Mouse (Mus musculus) intestine, postnatal 0 days (tissue): ENCODE measurements around the gene Hoxc4. TPM values are rescaled to one million over a fixed set of nuclear protein-coding genes. Genes with fewer than 3 reads are reported as not detected.

ENCODE experiments used
- ATAC-seq: fragments of 200-750 bp; cut with Nextera tagmentation; 2 replicates; pipeline ENCODE4 v1.8.0; 2017; ENCODE audit warnings: mild to moderate bottlenecking, moderate TSS enrichment, moderate library complexity
- H3K27ac ChIP-seq: fragments of 300-500 bp; sonication (generic); 2 replicates; pipeline ENCODE4 v1.5.1; 2014; ENCODE audit warnings: mild to moderate bottlenecking, low read depth, low read length, moderate library complexity
- H3K27me3 ChIP-seq: fragments of 300-500 bp; sonication (generic); replicated peaks from 2 replicates; pipeline ENCODE4 v1.6.1; 2014; ENCODE audit warnings: low read length, mixed read lengths; ENCODE audit not compliant: control insufficient read depth, insufficient read depth
- H3K36me3 ChIP-seq: fragments of 300-500 bp; sonication (generic); 2 replicates; pipeline ENCODE4 v1.6.1; 2014; ENCODE audit warnings: mild to moderate bottlenecking, moderate library complexity; ENCODE audit not compliant: control insufficient read depth, insufficient read depth
- H3K4me1 ChIP-seq: fragments of 300-500 bp; sonication (generic); replicated peaks from 2 replicates; pipeline ENCODE4 v1.6.1; 2014; ENCODE audit warnings: antibody characterized with exemption, low read length, mixed read lengths; ENCODE audit not compliant: control insufficient read depth, insufficient read depth
- H3K4me2 ChIP-seq: fragments of 300-500 bp; sonication (generic); replicated peaks from 2 replicates; pipeline ENCODE4 v1.6.1; 2014; ENCODE audit warnings: low read depth, mild to moderate bottlenecking, moderate library complexity
- H3K4me3 ChIP-seq: fragments of 300-500 bp; sonication (generic); 2 replicates; pipeline ENCODE4 v1.5.1; 2014; ENCODE audit warnings: low read depth, low read length
- H3K9ac ChIP-seq: fragments of 300-500 bp; sonication (generic); 2 replicates; pipeline ENCODE4 v1.6.1; 2014; ENCODE audit warnings: mild to moderate bottlenecking, low read depth, low read length
- H3K9me3 ChIP-seq: fragments of 300-500 bp; sonication (generic); 2 replicates; pipeline ENCODE4 v1.6.1; 2016; ENCODE audit warnings: mixed run types; ENCODE audit not compliant: control insufficient read depth
- CTCF ChIP-seq: sonication (generic); IDR thresholded peaks from 2 replicates; pipeline ENCODE4 v1.5.1; 2016; ENCODE audit warnings: low read depth, mild to moderate bottlenecking, control low read depth, antibody characterized with exemption, moderate library complexity
- WGBS: fragments of 180-500 bp; shearing (Covaris S2); extraction: QIAGEN DNeasy Blood & Tissue Kit; methylation state at CpG from one replicate; pipeline ENCODE4 v1.1.7; 2014; 5-methylcytosine and 5-hydroxymethylcytosine counted together
- polyA plus RNA-seq: library from polyadenylated mRNA; unstranded; fragments of >200 nt; fragmentation: Nextera tagmentation; extraction: Ambion mirVana; gene quantifications from 2 replicates; pipeline ENCODE4 v1.2.1, GENCODE M21; 2015

The Hoxc4 gene
- 4.8 and 5.2 TPM in 2 replicates for polyA plus RNA-seq

DNA sequence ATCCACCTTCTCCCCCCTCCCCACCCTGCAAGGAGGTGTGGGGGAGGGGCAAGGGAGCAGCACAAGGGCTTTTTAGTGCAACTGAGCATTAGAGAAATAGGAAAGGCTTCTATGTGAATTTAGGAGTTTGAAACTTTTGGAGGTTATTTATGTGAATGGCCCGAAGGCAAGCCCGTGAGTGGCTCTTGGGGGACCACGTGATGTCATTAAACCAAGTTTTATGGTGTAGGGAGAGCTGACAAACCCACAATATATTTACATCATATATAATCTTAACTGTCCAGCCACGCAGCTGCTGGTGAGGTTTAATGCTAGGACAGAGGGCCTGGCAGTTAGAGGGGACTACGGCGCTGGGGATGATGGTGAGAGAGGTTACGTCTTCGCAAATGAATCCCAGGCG is at the start of gene Hoxc4:
Hoxc4 (plus strand) TSS at position 299 of the 400 bp plus-strand sequence.
- peaks cover 89% of the 10 kb centered on the region for H3K27me3 ChIP-seq

DNA sequence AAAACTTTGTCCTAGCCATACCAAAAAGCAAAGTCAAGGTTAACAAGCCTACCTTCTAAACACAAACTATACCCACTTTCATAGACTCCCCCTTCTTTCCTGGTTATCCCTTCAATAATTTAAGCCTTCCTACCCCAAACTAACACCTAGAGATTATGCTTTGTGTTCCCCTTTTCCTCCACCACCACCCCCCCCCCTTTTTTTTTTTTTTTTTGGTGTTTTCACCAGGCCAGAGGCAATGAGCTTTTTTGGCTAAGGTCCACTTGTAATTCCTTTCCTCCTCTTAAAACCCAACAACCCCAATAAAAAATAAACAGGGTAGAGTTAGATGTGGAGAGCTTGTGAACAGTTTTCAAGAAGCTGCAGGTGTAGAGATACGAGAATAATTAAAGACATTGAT is 49.4 kb upstream of the Hoxc4 start:
- Histone ChIP-seq H3K27ac (no peak overlapping the region), H3K4me3 (no peak overlapping the region), H3K4me1 (no peaks in the 10 kb centered on the region), H3K9ac (no peak overlapping the region), H3K9me3 (no peaks in the 10 kb centered on the region), H3K36me3 (no peaks in the 10 kb centered on the region), H3K27me3 (peaks cover 98% of the 10 kb centered on the region), H3K4me2 (no peak overlapping the region)
- ATAC-seq: no peak
- no peak for TF ChIP-seq CTCF
- WGBS: 32% methylated on average over 1 of the region's 1 CpGs

More for the DNA sequence above, at the start of gene Hoxc4:
- Histone ChIP-seq H3K4me2 (no peak within 1 kb of the TSS), H3K36me3 (no peaks in the 10 kb centered on the region), H3K9me3 (no peaks in the 10 kb centered on the region), H3K4me3 (no peak within 1 kb of the TSS), H3K4me1 (no peaks in the 10 kb centered on the region), H3K9ac (no peak within 1 kb of the TSS), H3K27ac (no peak within 1 kb of the TSS)
- no peak for ATAC-seq
- no peak for TF ChIP-seq CTCF
- WGBS: 35% methylated on average over 9 of the region's 9 CpGs

DNA sequence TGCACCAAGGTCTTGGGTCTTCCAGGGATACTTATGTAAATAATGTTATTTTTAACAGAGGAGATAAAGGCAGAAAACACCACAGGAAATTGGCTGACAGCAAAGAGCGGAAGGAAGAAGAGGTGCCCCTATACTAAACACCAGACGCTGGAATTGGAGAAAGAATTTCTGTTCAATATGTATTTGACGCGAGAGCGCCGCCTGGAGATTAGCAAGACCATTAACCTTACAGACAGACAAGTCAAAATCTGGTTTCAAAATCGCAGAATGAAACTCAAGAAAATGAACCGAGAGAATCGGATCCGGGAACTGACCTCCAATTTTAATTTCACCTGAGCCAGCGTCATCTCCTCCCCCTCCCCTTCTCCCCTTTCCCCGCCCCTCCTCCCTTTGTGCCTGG is 48.0 kb upstream of the Hoxc4 start:
- Histone ChIP-seq H3K9ac (no peak overlapping the region), H3K4me3 (no peak overlapping the region), H3K9me3 (no peaks in the 10 kb centered on the region), H3K4me2 (no peak overlapping the region), H3K27ac (no peak overlapping the region), H3K36me3 (no peaks in the 10 kb centered on the region), H3K4me1 (no peaks in the 10 kb centered on the region), H3K27me3 (peaks cover 97% of the 10 kb centered on the region)
- peak; percentile 56 for TF ChIP-seq CTCF
- ATAC-seq: no peak
- WGBS: 2% methylated on average over 12 of the region's 12 CpGs

DNA sequence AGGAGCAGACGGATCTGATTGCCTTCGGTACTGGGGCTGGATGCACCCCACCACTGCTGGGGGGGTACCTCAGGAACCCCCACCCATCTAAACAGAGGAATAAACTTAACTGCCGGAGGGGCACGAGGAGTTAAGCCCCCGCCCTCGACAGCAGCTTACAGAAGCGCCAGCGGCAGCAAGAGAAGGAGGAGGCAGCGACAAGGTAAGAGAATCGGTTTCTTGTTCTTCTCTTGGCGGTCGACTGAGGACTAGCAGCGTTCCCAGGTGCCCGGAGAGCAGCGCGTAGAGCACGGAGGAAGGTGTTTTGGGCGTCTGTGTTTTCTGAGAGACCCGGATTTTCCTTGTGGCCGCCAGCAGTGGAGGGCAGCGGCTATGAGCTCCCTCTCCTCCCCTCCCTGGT is 46.5 kb upstream of the Hoxc4 start:
- 3% methylated on average over 21 of the region's 21 CpGs for WGBS
- Histone ChIP-seq H3K4me3 (no peak overlapping the region), H3K27me3 (peaks cover 97% of the 10 kb centered on the region), H3K4me1 (no peaks in the 10 kb centered on the region), H3K9ac (no peak overlapping the region), H3K27ac (no peak overlapping the region), H3K36me3 (no peaks in the 10 kb centered on the region), H3K9me3 (no peaks in the 10 kb centered on the region), H3K4me2 (no peak overlapping the region)
- TF ChIP-seq CTCF: no peak
- no peak for ATAC-seq

DNA sequence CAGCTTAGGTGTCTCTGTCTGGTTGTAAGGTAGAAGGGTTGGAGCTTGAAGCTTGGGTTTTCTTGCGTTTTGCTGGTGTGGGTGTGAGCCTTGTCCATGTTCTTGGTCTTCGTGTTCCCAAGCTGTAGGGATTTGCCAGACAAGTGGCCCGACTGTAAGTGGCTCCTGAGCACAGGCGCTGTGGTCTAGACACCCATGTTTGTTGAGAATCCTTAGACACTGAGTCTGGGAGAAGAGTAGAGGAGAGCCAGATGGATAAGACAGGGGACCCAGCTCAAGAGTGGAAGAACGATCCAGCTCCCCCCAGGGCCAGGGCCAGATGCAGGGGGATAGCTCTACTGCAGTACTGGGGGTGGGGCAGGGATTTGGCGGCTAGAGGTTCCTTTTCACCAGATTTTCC is 46.0 kb upstream of the Hoxc4 start:
- no peak overlapping the region for H3K9ac ChIP-seq
- H3K27ac ChIP-seq: no peak overlapping the region
- peaks cover 97% of the 10 kb centered on the region for H3K27me3 ChIP-seq
- 2% methylated on average over 6 of the region's 6 CpGs for WGBS
- no peak for TF ChIP-seq CTCF
- no peak overlapping the region for H3K4me2 ChIP-seq
- no peaks in the 10 kb centered on the region for H3K9me3 ChIP-seq
- H3K36me3 ChIP-seq: no peaks in the 10 kb centered on the region
- ATAC-seq: no peak
- no peak overlapping the region for H3K4me3 ChIP-seq
- H3K4me1 ChIP-seq: no peaks in the 10 kb centered on the region

DNA sequence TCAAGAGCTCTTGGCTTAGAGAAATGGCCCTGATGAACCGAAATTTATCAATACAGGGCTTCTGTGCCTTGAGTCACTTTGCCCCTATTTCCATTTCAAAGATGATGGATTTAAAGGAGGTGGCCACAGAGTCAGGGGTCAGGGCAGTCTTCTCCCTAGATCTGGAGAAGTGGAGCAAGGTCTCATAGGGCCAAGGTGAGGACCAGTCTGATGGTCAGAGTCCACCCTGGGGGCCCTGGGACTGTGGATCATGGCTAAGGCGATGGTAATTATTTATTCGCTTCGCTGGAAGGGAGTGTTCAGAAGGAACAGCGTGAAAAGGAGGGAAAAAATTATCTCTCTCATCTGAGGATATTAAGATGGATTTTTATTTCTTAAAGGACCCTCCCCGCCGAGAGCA is 43.7 kb upstream of the Hoxc4 start:
- H3K9me3 ChIP-seq: no peaks in the 10 kb centered on the region
- H3K36me3 ChIP-seq: no peaks in the 10 kb centered on the region
- peaks cover 99% of the 10 kb centered on the region for H3K27me3 ChIP-seq
- H3K9ac ChIP-seq: no peak overlapping the region
- WGBS: 6% methylated on average over 7 of the region's 7 CpGs
- ATAC-seq: no peak
- no peak overlapping the region for H3K27ac ChIP-seq
- H3K4me1 ChIP-seq: no peaks in the 10 kb centered on the region
- no peak for TF ChIP-seq CTCF
- no peak overlapping the region for H3K4me3 ChIP-seq
- no peak overlapping the region for H3K4me2 ChIP-seq

DNA sequence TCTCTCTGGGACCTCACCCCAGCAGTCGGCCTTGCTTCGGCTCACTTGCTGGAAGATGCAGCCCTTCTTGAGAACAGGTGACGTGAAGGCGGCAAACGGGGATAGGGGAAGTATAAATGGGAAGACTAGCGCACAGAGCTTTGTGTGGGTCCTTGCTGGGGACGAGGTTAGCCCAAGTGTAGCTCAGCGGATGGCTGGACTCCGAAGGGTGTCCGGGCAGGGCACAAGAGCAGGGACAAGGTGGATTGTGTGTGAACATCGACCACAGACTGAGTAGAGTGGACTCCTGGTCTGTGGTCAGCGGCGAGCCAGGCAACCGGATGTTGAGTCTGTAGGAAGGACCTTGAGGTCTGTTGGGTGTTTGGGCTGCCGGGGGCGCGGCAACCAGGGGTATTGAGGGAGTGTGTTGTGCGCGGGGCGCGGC is 43.0 kb upstream of the Hoxc4 start:
- Histone ChIP-seq H3K4me3 (0 out of 2 replicates have a peak overlapping the region, but pooled peaks have one; percentile 2), H3K36me3 (no peaks in the 10 kb centered on the region), H3K9ac (no peak overlapping the region), H3K4me2 (no peak overlapping the region), H3K4me1 (no peaks in the 10 kb centered on the region), H3K27me3 (peaks cover 99% of the 10 kb centered on the region), H3K9me3 (no peaks in the 10 kb centered on the region), H3K27ac (no peak overlapping the region)
- WGBS: 2% methylated on average over 21 of the region's 21 CpGs
- no peak for ATAC-seq
- no peak for TF ChIP-seq CTCF
